In genomic region chr14:120910733-120911324, GRCm38 (mm10) we compare ENCODE assay signal across 8 mouse cellular contexts. TPM values are rescaled to one million over a fixed set of nuclear protein-coding genes. Genes with fewer than 3 reads are reported as not detected.
DNase-seq lines count a peak whose midpoint lies in the region; ATAC-seq lines count a peak whose summit lies in the region.

Ipo5 (plus strand) TSS chr14:120911224.

- no peaks in the 10 kb centered on the region for H3K9me3 ChIP-seq in hindbrain, embryonic 13.5 days

- under 1% methylated on average over 59 of the region's 83 CpGs for whole genome bisulfite sequencing in hindbrain, embryonic 13.5 days

- H3K36me3 ChIP-seq in hindbrain, embryonic 13.5 days: no peaks in the 10 kb centered on the region

- peak; percentile 96 for DNase-seq in NIH3T3 (ENCODE audit: low read depth)
- peak; percentile 98 to 99 for DNase-seq in cerebellum, postnatal 10 days
- DNase-seq in frontal cortex, postnatal 14 days (ENCODE audit: low spot score in 2 of 2): peak; percentile 87 to 91
- DNase-seq in layer of hippocampus, postnatal 25 days (ENCODE audit: extremely low spot score in 1 of 2, low spot score in 1 of 2): peak; percentile 90 to 95
- DNase-seq in lung, postnatal 25 days (ENCODE audit: low spot score): peak; percentile 96
- peak; percentile 96 for DNase-seq in retina, embryonic 14.5 days (ENCODE audit: low spot score)
- DNase-seq in thymus, postnatal 4 days: peak; percentile 96

- H3K4me2 ChIP-seq in hindbrain, embryonic 13.5 days: peak within 1 kb of the TSS; percentile 91

- H3K27ac ChIP-seq in hindbrain, embryonic 13.5 days: peak within 1 kb of the TSS; percentile 91

- peak within 1 kb of the TSS; percentile 89 for H3K9ac ChIP-seq in hindbrain, embryonic 13.5 days

- H3K4me3 ChIP-seq in hindbrain, embryonic 13.5 days: peak within 1 kb of the TSS; percentile 86

- ATAC-seq in hindbrain, embryonic 13.5 days (ENCODE audit: low FRiP score): peak; percentile 96

- H3K4me1 ChIP-seq in hindbrain, embryonic 13.5 days (replicated peaks): peaks cover 19% of the 10 kb centered on the region

- no peaks in the 10 kb centered on the region for H3K27me3 ChIP-seq in hindbrain, embryonic 13.5 days

RNA-seq across cellular contexts. Expression of gene Ipo5, which starts in this region (rescaled TPM):
- polyA plus RNA-seq in hindbrain, embryonic 13.5 days (2015; fragmentation: Nextera tagmentation; extraction: Ambion mirVana): 59.7 and 61.8 TPM in 2 replicates
- 10 to 100 TPM; 93.3 to 98.6 TPM for total RNA-seq in layer of hippocampus, postnatal 25 days (2021)

Comparison
In these comparisons a context has a peak if more than half of its experiments do, and no peak if none do; other contexts are left out.
1. Peak in every context shown above with its lines: DNase-seq, ATAC-seq, H3K4me3 ChIP-seq and H3K27ac ChIP-seq.